Mouse (Mus musculus): ENCODE measurements at regions not wholly inside any gene's neighbourhood (a gene's known extent, or its start where the extent isn't known, plus 50 kb on each side); places are given as distances from the start of the nearest gene placed in this dataset.

DNA sequence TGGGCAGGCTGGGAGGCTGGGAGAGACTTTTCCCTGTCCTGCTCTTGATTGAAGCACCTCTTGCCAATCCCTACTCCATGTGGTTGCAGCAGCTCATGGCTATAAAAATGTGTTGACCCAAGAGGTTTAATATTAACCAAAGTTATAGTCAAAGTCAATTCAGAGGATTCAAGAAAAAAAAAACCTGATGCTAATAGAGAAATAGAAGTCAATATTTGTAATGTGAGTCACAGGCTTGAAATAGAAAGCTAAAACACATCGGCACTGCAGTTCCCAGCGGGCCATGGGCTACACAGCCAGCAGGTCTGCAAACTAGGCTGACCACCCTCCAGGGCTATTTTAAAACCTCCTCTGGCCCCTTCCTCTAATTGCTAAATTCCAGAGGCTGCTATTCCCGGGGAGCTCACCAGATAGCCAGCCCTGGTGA is 53.2 kb upstream of the Bmp2 start:
- DNase-seq (ENCODE audit: low spot score in 2 of 2): no peak

DNA sequence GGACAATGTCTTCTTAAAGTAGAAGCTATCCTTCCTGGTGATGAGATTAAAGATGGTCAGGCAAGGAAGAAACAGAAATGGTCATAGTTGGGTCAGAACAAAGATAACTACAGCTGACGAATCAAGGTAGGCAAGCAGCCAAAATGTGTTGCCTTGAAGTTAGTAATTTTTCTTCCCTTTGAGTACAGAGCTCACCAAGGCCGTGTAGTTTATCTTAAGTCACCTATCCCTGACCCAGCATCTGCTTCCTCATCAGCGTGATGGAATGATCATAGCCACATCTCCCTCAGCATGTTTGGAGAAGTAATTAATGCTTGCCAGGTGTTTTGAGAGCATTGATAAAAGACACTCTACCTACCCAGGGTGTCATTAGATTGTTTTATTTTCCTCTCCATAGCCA is 52.1 kb upstream of the Bmp2 start:
- DNase-seq (ENCODE audit: low spot score in 2 of 2): no peak

All from spleen, postnatal 4 days (tissue).